Mouse (Mus musculus) MEL (cell line): Measurements from ENCODE around the gene Ppp1r3a. TPM values are rescaled to one million over a fixed set of nuclear protein-coding genes. Genes with fewer than 3 reads are reported as not detected.

Experiments used
- DNase-seq: peaks from one replicate; pipeline ENCODE4 v3.0.0; 2011; ENCODE audit warnings: low read depth, low spot score
- H3K27ac ChIP-seq: 2 replicates; pipeline ENCODE4 v1.5.1; 2012; ENCODE audit warnings: low read depth, mild to moderate bottlenecking, control low read depth, low read length, moderate library complexity; ENCODE audit not compliant: control insufficient read depth
- H3K27me3 ChIP-seq, 2 experiments: fragments of 150-350 bp in 1 of 2; sonication (generic) in 1 of 2; 2 replicates each; pipeline ENCODE4 v1.6.1; 2012; ENCODE audit warnings: low read length in 2 of 2, mild to moderate bottlenecking in 2 of 2, improper control_type of control experiment in 1 of 2, moderate library complexity in 1 of 2; ENCODE audit not compliant: insufficient read depth in 2 of 2, control insufficient read depth in 1 of 2
- H3K36me3 ChIP-seq, 2 experiments: 2 replicates each; pipeline ENCODE4 v1.6.1; 2012 to 2014; ENCODE audit warnings: low read length in 2 of 2, improper control_type of control experiment in 1 of 2, inconsistent platforms in 1 of 2, mild to moderate bottlenecking in 1 of 2; ENCODE audit not compliant: insufficient read depth in 2 of 2, control insufficient read depth in 1 of 2
- H3K4me1 ChIP-seq, 2 experiments: fragments of 150-350 bp in 1 of 2; sonication (generic) in 1 of 2; 2 replicates each; pipeline ENCODE4 v1.6.1; 2012; ENCODE audit warnings: low read length in 2 of 2, improper control_type of control experiment in 1 of 2, mild to moderate bottlenecking in 1 of 2; ENCODE audit not compliant: insufficient read depth in 2 of 2, control insufficient read depth in 1 of 2
- H3K4me3 ChIP-seq, 2 experiments: fragments of 150-350 bp in 1 of 2; sonication (generic) in 1 of 2; 2 replicates each; pipeline ENCODE4 v1.5.1; 2012; ENCODE audit warnings: low read depth in 2 of 2, low read length in 2 of 2, mild to moderate bottlenecking in 2 of 2, moderate library complexity in 2 of 2, control low read depth in 1 of 2, improper control_type of control experiment in 1 of 2; ENCODE audit not compliant: control insufficient read depth in 1 of 2, insufficient read depth in 1 of 2
- H3K79me2 ChIP-seq: 2 replicates; pipeline ENCODE4 v1.6.1; 2012; ENCODE audit warnings: mild to moderate bottlenecking, low read length, moderate library complexity; ENCODE audit not compliant: control insufficient read depth, poor library complexity, insufficient read depth
- H3K9ac ChIP-seq: 2 replicates; pipeline ENCODE4 v1.6.1; 2012; ENCODE audit warnings: low read depth, mild to moderate bottlenecking, control low read depth, low read length, moderate library complexity; ENCODE audit not compliant: control insufficient read depth, poor library complexity, severe bottlenecking
- H3K9me3 ChIP-seq: fragments of 150-350 bp; sonication (generic); replicated peaks from 2 replicates; pipeline ENCODE4 v1.6.1; 2012; ENCODE audit warnings: mild to moderate bottlenecking, low read length, improper control_type of control experiment, moderate library complexity; ENCODE audit not compliant: insufficient read depth
- BHLHE40 ChIP-seq: IDR thresholded peaks from 2 replicates; pipeline ENCODE4 v1.6.1; 2012; ENCODE audit warnings: low read depth, mild to moderate bottlenecking, inconsistent platforms, low read length, improper control_type of control experiment, borderline replicate concordance
- CHD1 ChIP-seq: IDR thresholded peaks from 2 replicates; pipeline ENCODE4 v1.6.1; 2012; ENCODE audit warnings: low read depth, mild to moderate bottlenecking, inconsistent platforms, low read length, improper control_type of control experiment
- CTCF ChIP-seq, 3 experiments: IDR thresholded peaks in 2 of 3; conservative IDR thresholded peaks in 1 of 3; 2 replicates each; pipeline ENCODE4 v1.5.1; 2011 to 2012; ENCODE audit warnings: low read length in 3 of 3, low read depth in 2 of 3, mild to moderate bottlenecking in 2 of 3, improper control_type of control experiment in 1 of 3, inconsistent platforms in 1 of 3, mixed read lengths in 1 of 3, moderate library complexity in 1 of 3; ENCODE audit not compliant: control insufficient read depth in 1 of 3, insufficient read depth in 1 of 3, poor library complexity in 1 of 3, severe bottlenecking in 1 of 3
- GABPA ChIP-seq: IDR thresholded peaks from 2 replicates; pipeline ENCODE4 v1.6.1; 2012; ENCODE audit warnings: low read depth, mild to moderate bottlenecking, inconsistent platforms, low read length, improper control_type of control experiment, moderate library complexity
- JUND ChIP-seq: IDR thresholded peaks from 2 replicates; pipeline ENCODE4 v1.6.1; 2011; ENCODE audit warnings: low read depth, mild to moderate bottlenecking, improper control_type of control experiment, low read length
- MAFK ChIP-seq: IDR thresholded peaks from 2 replicates; pipeline ENCODE4 v1.6.1; 2011; ENCODE audit warnings: low read depth, mild to moderate bottlenecking, low read length, improper control_type of control experiment, borderline replicate concordance
- MEF2A ChIP-seq: IDR thresholded peaks from 2 replicates; pipeline ENCODE4 v1.6.1; 2014; ENCODE audit warnings: low read depth, mild to moderate bottlenecking, inconsistent platforms, low read length, improper control_type of control experiment; ENCODE audit not compliant: poor library complexity, insufficient replicate concordance, severe bottlenecking; ENCODE audit errors: extremely low read depth
- NRF1 ChIP-seq: IDR thresholded peaks from 2 replicates; pipeline ENCODE4 v1.6.1; 2014; ENCODE audit warnings: low read depth, mild to moderate bottlenecking, inconsistent platforms, low read length, improper control_type of control experiment, moderate library complexity; ENCODE audit not compliant: poor library complexity, insufficient read depth, severe bottlenecking
- RCOR1 ChIP-seq: IDR thresholded peaks from 2 replicates; pipeline ENCODE4 v1.6.1; 2012; ENCODE audit warnings: low read depth, mild to moderate bottlenecking, inconsistent platforms, low read length, improper control_type of control experiment
- SIN3A ChIP-seq: IDR thresholded peaks from 2 replicates; pipeline ENCODE4 v1.6.1; 2012; ENCODE audit warnings: low read length, improper control_type of control experiment, inconsistent platforms
- TBP ChIP-seq: IDR thresholded peaks from 2 replicates; pipeline ENCODE4 v1.8.0; 2011; ENCODE audit warnings: low read depth, low read length, improper control_type of control experiment
- UBTF ChIP-seq: IDR thresholded peaks from 2 replicates; pipeline ENCODE4 v1.6.1; 2012; ENCODE audit warnings: low read depth, mild to moderate bottlenecking, inconsistent platforms, low read length, improper control_type of control experiment, moderate library complexity, borderline replicate concordance; ENCODE audit not compliant: insufficient read depth
- USF2 ChIP-seq, 2 experiments: IDR thresholded peaks; 2 replicates each; pipeline ENCODE4 v1.6.1; 2011 to 2012; ENCODE audit warnings: improper control_type of control experiment in 2 of 2, low read length in 2 of 2, borderline replicate concordance in 1 of 2, inconsistent platforms in 1 of 2, low read depth in 1 of 2, mild to moderate bottlenecking in 1 of 2; ENCODE audit not compliant: insufficient read depth in 1 of 2
- ZC3H11A ChIP-seq: IDR thresholded peaks from 2 replicates; pipeline ENCODE4 v1.6.1; 2012; ENCODE audit warnings: low read depth, mild to moderate bottlenecking, inconsistent platforms, low read length, improper control_type of control experiment
- ZNF384 ChIP-seq: IDR thresholded peaks from 2 replicates; pipeline ENCODE4 v1.6.1; 2012; ENCODE audit warnings: low read depth, mild to moderate bottlenecking, inconsistent platforms, low read length, improper control_type of control experiment
- polyA plus RNA-seq, 2 experiments: library from polyadenylated mRNA; stranded (reverse) in 1 of 2; unstranded in 1 of 2; fragments of >175 nt in 1 of 2; fragments of >200 nt in 1 of 2; gene quantifications; 2 replicates each; pipeline versions ENCODE4 v1.2.1 to v1.2.4; 2012; ENCODE audit warnings: low replicate concordance in 2 of 2, low read depth in 1 of 2; ENCODE audit not compliant: insufficient read length in 2 of 2, insufficient read depth in 1 of 2, missing spikeins in 1 of 2
- total RNA-seq: library from RNA; depleted of rRNA; stranded (reverse); fragments of 300-350 nt; gene quantifications from 2 replicates; pipeline ENCODE4 v1.2.3, GENCODE M21; 2012

The Ppp1r3a gene
- total and polyA plus RNA-seq, 3 experiments: not detected

DNA sequence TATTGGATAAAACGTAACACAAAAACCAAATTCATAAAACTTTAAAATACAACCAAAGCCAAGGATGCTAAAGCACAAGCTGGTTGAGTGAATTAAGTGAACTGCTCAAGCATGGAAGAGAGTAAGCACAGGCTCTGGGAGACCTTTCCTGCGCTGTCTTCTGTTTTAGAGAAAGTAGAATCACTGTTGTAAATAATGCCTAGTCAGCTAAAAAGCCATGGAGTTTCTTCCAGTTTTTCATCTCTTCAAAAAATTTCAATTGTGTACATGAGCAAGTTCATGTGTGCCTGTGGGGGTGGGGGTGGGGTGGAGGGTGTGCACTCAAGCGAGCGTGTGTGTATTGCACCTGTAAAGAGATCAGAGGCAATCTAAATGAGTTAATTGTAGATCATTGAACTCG lies 24.1 kb downstream of the Ppp1r3a start:
- Histone ChIP-seq H3K27ac (no peak overlapping the region), H3K9ac (no peak overlapping the region)
- TF ChIP-seq NRF1 (no peak), TBP (no peak)

DNA sequence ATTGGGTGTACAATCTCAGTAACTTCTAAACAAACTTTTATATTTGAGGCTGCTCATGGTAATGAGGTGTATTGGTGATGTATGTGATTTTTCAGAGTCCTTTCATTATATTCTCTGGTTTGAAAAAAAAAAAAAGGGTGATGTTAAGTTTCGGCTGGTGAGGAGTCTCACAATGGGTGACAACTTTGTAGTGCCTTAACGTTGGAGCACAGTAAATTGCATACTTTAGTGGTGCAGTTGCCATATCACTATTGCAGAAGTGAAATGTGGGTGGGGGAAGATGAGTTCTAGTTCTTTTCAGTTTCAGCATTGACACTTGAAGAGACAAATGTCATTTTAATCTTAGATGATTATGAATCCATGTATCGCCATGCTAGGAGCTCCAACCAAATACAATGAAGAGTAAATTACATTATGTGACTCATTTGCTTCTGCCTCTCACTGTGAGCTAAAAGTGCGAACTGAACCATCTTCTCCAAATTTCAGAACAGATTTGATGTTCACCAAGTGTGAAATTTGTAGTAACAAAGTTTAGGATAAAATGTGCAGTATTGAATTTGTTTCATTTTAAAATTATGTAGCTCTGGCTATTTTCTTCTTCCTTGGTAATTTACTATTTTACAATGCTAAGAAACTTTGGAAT lies 34.2 kb downstream of the Ppp1r3a start:
- Histone ChIP-seq H3K9me3 (no peaks in the 10 kb centered on the region), H3K27ac (no peak overlapping the region), H3K36me3 (no peaks in the 10 kb centered on the region), H3K9ac (no peak overlapping the region), H3K4me3 (no peak overlapping the region), H3K27me3 (no peaks in the 10 kb centered on the region), H3K4me1 (no peaks in the 10 kb centered on the region), H3K79me2 (no peaks in the 10 kb centered on the region)
- DNase-seq: no peak
- TF ChIP-seq CTCF (IDR thresholded peaks at IDR 0.05 in 2 of 3, conservative IDR thresholded peaks at IDR 0.05 in 1 of 3; ENCODE audit: control insufficient read depth in 1 of 3, insufficient read depth in 1 of 3, low read depth in 2 of 3, low read length in 3 of 3, poor library complexity in 1 of 3, severe bottlenecking in 1 of 3) (no peak), MEF2A (no peak), SIN3A (no peak), RCOR1 (no peak), CHD1 (no peak), UBTF (no peak), ZC3H11A (no peak), GABPA (no peak), BHLHE40 (no peak), ZNF384 (no peak), JUND (no peak), USF2 (IDR thresholded peaks at IDR 0.05; ENCODE audit: borderline replicate concordance in 1 of 2, insufficient read depth in 1 of 2, low read depth in 1 of 2, low read length in 2 of 2) (no peak), MAFK (no peak)

More for the DNA sequence above, 24.1 kb downstream of the Ppp1r3a start:
- Histone ChIP-seq H3K4me3 (no peak overlapping the region), H3K4me1 (no peaks in the 10 kb centered on the region), H3K27me3 (no peaks in the 10 kb centered on the region), H3K36me3 (no peaks in the 10 kb centered on the region), H3K9me3 (no peaks in the 10 kb centered on the region), H3K79me2 (no peaks in the 10 kb centered on the region)
- DNase-seq: no peak
